Mouse (Mus musculus): ENCODE data around the gene Tut7. TPM values are rescaled to one million over a fixed set of nuclear protein-coding genes. Genes with fewer than 3 reads are reported as not detected.
A peak's percentile ranks its signal among the peaks of the same experiment; 100 is the strongest.
"Not testable (repeated sequence)": the region's sequence is repeated elsewhere in the genome, so short reads cannot be mapped to it uniquely, and the experiment has no call there.

Tut7 gene
- total RNA-seq, 4 experiments from 2014 or later, result 28.7 to 42.3 (median 34.5) TPM

DNA sequence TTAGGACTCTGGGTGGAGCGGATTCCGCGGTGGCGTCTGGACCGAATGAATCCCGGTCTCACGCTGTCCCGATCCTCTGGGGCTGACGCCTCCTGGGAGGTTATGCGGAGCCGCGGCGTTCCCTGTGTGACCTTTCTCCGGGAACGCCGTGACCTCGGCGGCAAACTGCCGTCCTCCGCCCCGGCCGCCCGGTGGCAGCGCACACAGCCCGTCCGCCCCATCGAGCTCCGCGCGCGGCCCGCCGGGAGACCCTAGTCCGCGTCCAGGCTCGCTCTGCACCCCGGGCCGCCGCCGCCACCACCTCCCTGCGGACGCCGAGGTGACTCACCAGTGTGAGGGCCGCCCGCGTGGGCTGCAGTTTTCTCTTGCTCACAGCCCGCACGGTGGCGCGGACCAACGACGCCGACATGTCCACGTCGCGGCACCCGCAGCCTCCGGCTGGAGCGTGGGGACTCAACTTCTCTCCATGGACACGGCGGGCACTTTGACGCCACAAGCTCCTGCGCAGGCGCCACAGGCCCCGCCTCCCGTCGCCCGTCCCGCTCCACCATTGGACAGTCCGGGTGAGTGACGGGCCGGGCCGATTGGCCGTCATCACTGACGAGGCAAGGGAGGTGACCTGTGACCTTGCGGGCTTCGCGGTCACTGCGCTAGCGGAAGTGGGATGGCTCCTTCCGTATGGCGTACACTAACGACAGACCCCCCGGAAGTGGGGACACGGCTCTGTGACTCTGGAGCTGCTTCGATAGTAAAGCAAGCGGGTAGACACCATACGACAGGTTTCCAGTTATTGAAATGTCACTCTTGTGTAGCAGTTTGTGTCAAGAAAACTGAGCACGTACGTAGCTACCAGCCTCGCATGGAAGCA, 53.4 kb downstream of the Tut7 start, which contains the start of gene Isca1:
Gene Isca1 (minus strand): TSS at position 515 of the 868 bp plus-strand sequence.
- peak; percentile 98 for DNase-seq (ENCODE audit: low spot score in 2 of 2)

DNA sequence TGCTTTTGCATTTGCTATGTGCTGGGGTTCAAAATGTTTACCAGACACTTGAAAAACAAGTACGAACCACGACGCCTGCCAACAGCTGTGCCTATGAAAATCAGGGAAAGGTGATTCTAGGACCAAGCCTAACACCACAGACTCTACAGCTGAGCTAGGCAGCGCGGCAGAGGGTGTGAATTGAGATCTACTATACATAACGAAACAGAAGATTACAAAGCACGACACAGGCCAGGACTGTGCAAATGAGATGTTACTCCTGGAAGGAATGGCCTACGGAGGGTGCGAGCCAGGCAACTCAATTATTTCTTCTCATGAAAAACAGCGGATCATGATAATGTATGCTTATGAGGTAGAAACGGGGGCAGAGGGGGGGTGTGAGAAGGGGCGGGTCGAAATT, 54.4 kb downstream of the Tut7 start:
- DNase-seq (ENCODE audit: low spot score in 2 of 2), result no peak

DNA sequence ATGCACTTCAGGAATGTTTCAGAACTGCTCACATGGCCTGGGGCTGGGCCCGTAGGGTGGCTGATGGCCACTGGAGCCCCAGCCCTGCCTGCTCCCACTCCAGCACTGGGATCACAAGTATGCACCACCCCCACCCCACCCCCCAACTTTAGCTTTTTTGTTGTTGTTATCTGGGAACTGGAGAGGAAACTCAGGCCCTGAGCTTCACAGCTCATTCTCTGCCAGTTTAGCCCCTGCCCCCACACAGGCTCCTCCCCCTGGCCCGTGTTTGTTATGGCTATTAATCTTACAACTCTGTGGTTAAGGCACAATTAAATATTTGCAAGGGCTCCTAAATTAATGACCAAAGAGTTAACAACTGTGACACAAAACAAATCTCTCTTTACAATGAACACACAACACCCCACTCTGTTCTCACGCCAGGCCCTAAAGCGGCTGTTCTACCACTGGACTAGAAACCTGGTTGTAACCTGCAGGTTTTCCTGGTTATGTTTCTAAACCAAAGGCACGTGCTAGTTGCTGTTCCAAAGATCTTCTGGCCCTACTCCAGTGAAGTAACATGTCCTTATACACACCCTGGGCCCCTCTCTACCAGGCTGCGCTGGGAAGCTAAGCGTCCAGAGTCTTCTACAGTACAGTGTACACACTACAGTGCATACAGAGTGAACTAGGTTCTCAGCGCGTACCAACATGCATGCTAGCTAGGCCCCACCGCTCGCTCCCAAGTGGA, 56.0 kb downstream of the Tut7 start:
- DNase-seq (ENCODE audit: low spot score in 2 of 2), result no peak

DNA sequence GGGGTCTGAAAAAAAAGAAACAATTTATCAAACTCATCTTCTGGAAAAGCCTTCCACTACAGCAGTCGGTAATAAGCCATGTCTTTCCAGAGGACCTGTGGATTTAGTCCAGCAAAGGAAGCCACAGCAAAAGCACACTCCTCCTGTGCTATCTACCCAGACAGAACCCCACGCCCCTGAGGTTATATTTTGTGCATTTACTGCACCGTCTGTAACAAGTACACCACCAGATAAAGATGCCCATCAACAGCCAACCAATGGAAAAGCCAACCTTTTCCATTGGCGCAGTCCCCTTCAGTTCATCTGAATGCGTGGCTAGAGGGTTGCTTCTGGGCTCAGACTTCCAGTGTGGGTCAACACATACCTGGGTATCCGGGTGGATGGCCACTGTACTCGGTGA, 60.2 kb downstream of the Tut7 start:
- no peak for DNase-seq (ENCODE audit: low spot score in 2 of 2)

DNA sequence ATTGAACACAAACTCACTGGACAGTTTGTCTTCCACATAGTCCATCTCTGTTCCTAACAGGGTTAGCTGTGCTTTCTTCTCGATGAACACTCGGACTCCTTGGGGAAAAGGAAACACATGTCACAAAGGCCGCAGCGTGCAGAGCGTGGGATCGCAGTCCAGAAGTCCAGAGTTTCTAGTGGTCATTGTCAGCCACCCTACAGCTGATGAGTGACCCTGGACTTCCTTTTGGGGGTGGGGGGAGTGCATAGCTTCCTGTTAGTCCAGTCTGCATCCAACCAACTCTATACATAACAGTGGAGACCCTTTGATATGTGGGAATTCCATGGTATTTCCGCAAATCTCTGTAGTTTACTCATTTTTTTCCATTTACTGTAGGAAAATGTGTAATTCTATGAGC, 66.0 kb downstream of the Tut7 start:
- DNase-seq (ENCODE audit: low spot score in 2 of 2), result no peak

DNA sequence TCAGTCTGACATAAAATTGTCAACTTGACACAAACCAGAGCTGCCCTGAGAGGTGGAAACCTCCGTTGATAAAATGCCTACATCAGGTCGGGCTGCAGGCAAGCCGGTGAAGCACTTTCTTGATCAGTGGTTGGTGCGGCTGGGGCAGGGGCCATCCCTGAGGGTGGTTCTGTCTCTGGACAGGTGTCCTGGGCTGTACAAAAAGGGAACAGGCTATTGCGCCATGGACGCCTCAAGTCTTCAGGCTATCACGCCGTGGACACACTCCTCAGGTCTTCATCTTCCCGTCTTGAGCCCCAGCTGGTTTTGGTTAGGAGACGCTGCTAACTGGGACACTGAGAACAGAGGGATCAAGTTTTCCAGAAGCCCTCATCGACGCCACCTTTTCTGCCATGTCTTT, 72.6 kb downstream of the Tut7 start:
- no peak for DNase-seq (ENCODE audit: low spot score in 2 of 2)

DNA sequence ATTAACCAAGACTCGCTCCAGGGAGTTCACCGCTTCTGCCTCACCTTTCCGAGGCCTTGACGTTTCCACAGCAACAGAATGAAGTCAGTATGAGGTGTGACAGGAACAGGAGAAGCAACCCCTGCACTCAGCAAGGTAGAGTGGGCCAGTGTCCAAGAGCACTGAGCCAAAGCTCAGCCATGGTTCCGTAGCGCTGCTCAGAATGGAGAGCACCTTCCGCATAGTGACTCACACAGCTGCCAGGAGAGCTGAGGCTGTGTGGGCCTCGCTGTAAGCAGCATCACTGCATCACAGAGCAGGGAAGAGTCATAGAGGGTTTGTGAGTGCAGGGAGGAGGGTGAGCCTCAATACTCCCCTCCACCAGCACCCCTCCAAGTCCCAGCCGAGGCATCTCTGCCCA, 76.2 kb downstream of the Tut7 start, which contains the start of gene 1700014D04Rik:
Gene 1700014D04Rik (minus strand): TSS at position 42 of the 400 bp plus-strand sequence.
- DNase-seq (ENCODE audit: low spot score in 2 of 2), result no peak

DNA sequence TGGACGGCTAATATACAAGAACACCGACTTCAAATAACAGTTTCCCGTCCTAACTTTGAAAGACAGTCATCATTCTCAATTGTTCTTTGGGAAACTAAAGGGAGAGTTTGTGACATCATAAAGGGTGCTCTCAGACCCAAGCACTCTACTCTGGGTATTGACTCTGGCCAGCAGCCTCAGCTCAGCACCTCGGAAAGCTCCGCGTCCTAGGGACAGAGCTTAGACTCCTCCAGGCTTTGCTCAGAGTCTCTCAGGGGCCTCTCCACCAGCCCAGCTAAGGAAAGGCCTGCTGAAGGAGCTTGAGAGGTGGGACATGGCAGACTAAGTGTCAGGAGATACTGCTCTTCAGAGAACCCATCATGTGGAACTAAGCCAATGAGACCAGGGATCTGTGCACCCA, 76.8 kb downstream of the Tut7 start:
- no peak for DNase-seq (ENCODE audit: low spot score in 2 of 2)

DNA sequence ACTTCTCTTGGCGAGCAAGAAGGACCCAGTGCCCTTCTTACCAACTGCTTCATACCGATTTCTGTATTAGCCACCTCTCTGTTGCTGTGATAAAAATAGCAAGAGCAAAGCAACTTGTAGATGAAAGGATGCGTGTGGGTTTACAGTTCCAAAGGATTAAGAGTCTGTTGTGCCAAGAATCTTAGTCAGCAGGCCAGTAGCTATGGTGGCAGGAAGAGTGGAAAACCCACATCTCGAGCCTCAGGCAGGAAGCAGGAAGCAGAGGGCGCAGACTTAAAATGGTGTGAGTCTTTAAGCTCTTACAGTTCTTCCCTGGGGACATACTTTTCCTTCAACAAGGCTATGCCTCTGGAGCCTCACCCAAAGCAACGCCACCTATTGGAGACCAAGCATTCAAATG, 77.5 kb downstream of the Tut7 start:
- DNase-seq (ENCODE audit: low spot score in 2 of 2), result no peak

DNA sequence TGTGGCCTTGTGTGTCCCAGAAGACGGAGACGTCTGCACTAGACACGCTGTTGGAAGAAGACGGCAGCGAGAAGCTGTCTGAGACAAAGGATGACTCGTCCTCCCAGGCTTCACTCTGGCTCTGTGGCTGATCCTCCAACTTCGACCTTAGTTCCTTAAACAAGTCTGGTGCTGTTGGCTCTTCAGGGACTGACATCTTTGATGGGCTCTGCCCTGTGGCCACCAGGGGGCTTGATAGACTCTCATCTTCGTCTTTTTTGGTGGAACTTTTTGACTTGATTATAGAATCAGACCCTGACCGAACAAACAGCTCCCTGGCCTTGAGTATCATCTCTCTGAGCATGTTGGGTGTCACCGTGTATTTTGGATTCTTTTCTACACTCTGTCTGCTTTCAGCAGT, 81.2 kb downstream of the Tut7 start:
- no peak for DNase-seq (ENCODE audit: low spot score in 2 of 2)

DNA sequence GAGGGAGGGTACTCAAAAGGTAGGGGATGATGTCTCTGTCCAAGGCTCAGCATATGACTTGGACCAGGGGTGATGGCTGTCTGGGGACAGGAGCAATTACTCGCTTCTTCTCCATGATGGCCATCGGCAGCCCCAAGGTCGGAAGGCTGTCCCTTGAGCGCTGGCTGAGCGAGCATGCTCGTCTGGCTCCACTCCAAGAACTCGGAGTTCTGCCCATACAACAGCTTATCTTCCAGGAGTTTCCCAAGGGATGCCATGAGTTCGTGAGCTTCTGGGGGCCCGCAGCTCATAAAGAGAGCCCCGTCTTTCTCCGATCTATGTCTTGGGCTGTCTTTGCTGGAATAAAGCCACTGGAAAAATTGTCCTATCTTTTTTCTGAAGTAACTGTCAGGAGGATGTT, 81.9 kb downstream of the Tut7 start:
- no peak for DNase-seq (ENCODE audit: low spot score in 2 of 2)

DNA sequence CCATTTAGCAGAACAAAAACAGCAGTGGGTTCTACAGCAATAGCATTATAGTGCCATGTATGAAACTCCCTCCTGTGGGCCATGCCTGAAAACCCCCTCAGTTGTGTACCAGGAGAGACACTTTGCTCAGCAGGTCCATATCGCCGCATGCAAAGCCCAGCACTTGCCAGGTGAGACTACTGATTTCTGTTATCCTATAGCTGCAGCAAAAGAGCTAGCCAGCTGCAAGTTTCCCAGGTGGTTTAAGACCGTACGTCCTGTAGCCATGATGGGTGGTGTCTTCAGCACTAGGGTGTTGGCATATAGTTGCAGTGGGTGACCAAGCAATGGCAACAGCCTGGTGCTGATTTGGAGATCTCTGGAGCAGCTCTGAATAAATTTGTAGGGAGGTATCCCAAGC, 83.5 kb downstream of the Tut7 start:
- no peak for DNase-seq (ENCODE audit: low spot score in 2 of 2)

DNA sequence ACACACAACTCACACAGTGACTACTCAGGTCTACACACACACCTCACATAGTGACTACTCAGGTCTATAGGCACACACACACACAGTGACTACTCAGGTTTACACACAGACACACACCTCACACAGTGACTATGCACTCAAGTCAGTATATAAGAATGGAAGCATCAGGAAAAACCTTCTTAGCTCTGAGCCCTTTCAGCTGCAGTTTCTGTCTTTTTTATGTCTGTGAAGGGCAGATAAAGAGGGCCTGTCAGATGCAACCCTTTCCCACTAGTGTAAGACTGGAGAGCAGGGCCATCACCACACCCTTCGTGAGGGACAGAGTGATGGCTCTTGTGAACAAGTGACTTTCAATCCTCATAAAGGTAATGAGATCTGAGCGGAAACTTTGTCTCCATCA, 84.5 kb downstream of the Tut7 start:
- no peak for DNase-seq (ENCODE audit: low spot score in 2 of 2)

DNA sequence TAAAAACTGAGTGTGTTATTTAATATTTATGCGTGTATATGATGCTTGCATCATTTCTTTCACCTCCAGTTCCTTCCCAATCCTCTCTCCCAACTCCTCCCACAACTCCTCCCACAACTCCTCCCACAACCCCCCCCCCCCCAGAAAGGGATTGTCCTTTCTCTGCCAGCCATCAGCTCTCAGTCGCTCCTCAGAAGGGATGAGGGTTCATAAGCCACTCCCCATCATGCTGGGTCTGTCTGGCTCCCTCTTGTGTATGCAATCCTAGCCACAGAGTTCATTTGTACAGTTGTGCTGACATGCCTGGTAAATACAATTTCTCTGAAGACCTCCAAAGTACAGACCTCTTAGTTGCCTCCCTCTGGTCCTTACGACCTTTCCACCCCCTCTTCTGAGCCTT, 87.8 kb downstream of the Tut7 start:
- DNase-seq (ENCODE audit: low spot score in 2 of 2), result no peak

DNA sequence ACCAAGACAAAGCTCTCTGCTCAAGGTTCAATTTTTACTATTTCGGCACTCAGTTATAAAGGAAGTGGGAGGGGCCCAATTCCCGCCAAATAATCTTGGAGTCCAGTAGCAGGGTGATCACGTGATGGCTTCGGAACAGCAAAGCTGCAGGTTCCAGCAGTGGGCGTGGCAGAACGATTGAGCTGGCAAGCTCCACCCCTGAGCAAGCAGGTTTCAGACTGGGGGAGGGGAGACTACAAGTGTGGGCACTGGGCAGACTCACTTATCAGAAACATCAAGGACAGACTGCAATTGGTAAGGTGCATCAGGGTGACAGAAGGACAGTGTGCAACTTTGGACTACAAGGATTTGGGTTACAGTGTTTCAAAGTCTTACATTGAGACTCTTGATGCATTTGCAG, 88.6 kb downstream of the Tut7 start:
- DNase-seq (ENCODE audit: low spot score in 2 of 2), result not testable (repeated sequence)

DNA sequence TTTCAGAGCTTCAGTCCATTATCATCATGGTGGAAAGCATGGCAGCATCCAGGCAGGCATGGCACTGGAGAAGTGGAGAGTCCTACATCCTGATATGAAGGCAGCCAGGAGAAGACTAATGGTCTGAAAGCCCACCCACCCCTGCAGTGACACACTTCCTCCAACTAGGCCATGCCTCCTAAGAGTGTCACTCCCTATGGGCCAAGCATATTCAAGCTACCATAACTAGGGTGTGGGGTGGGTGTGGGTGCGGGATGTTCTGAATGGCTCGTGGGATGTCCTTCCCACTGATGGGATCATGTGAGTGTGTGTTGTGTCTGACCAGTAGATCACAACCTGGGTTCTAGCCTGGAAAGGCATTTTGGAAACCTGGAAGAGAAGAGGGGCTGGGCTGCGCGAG, 89.0 kb downstream of the Tut7 start:
- DNase-seq (ENCODE audit: low spot score in 2 of 2), result no peak

DNA sequence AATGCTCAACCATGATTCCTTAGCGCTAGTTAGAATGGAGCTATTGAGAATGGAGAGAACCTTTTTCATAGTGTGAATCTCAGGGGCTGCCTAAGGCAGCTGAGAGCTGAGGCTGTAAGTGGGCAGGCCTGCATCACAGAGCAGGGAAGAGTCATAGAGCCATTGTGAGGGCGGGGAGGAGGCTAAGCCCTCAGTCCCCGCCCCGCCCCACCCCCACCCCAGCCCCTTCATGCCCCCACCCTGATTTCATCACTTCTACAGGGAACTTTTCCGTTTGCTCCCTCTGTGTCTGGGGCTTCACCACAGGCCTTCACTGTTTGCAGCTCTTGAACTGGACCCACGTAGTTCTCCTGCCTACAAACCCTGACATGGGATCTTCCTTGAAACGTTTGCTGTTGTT, 91.3 kb downstream of the Tut7 start, which contains the start of gene Spata31d1d:
Gene Spata31d1d (minus strand): TSS at position 101 of the 400 bp plus-strand sequence.
- DNase-seq (ENCODE audit: low spot score in 2 of 2), result no peak

DNA sequence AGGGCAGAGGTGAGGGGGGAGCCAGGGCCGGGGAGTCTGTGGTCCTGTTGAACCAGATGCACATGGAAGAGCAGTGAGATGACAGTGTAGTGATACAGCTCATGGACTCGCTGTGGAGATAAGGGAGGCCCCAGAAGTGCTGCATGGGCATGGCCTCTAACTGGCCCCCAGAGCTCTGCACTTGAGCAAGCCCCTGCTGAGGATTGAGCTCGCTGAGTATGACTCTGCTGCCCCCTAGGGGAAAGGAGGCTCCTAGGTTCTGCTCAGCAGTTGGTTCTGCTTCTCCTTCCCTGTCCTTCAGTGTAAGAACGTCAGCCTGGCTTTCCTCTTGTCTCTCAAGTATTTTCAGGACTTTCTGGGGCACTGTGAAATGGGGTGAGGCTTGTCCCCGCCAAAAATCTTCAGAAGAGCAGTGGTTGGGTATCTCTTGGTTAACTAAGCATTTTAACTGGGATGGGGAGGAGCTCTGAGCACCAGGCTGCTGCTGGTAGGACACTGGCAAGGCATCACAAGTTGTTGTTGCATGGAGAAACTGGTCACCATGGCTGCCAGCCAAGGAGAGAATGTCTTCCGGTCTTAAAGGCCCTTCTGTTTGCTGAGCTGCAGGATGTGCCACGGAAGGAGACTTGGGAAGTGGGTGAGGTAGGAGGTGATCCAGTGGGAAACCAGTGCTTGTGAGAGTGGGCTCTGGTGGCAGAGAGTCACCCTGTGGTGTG, 94.4 kb downstream of the Tut7 start:
- peak; percentile 50 to 56 for DNase-seq (ENCODE audit: low spot score in 2 of 2)

DNA sequence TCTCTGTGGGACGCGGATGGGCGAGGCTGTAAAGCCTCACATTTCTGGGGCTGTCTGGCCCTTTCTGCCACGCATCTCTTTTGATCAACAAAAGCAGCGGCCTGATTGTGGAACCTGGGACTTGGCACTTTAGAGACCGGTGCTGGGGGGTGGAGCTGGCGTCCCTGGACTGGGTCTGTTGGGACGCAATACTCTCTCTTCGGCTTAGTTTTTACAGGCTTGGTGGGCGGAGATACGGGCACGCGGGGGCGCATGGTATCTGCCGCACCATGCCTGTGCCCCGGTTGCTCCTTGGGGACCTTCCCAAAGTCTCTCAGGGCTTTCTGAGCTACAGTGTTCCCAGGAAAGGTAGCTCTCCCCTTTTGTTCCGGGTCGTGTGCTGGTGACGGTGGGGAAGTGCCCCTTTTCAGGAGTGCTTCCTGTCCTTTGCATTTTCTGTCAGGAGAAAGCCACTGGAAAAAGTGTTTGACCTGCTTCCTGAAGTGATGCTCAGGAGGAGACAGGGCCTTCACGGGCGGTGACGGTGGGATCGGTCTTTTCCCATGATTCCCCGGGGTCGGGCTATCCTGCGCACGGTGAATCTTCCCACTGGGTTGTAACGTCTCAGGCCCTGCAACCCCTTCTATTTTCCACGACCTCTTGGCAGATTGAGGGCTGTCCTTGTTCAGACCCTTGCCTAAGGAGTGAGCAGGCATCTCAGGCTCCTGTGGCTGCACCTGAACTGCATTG, 96.6 kb downstream of the Tut7 start:
- no peak for DNase-seq (ENCODE audit: low spot score in 2 of 2)

DNA sequence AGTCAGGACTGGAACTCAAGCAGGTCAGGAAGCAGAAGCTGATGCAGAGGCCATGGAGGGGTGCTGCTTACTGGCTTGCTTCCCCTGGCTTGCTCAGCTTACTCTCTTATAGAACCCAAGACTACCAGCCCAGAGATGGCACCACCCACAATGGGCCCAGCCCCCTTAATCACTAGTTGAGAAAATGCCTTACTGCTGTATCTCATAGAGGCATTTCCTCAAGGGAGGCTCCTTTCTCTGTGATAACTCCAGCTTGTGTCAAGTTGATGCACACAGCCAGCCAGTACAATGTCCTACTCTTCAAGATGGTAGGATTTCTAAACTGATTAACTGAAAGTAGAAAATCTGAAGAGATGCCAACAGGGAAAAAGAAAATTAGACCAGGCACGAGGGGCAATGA, 100.9 kb downstream of the Tut7 start:
- not testable (repeated sequence) for DNase-seq (ENCODE audit: low spot score in 2 of 2)

Measured in gastrocnemius, adult 8-10 months (tissue).